Mouse (Mus musculus) E14TG2a.4 (cell line): ENCODE data around the gene Wwp2.

ENCODE experiments used
- CTCF ChIP-seq: conservative IDR thresholded peaks from 2 replicates; pipeline ENCODE4 v1.5.1; 2014; ENCODE audit warnings: low read length
- NANOG ChIP-seq: IDR thresholded peaks from 2 replicates; pipeline ENCODE4 v1.6.1; 2014; ENCODE audit warnings: borderline replicate concordance, low read length, mixed read lengths
- POU5F1 ChIP-seq: IDR thresholded peaks from 2 replicates; pipeline ENCODE4 v1.6.1; 2014; ENCODE audit warnings: low read length, borderline replicate concordance

DNA sequence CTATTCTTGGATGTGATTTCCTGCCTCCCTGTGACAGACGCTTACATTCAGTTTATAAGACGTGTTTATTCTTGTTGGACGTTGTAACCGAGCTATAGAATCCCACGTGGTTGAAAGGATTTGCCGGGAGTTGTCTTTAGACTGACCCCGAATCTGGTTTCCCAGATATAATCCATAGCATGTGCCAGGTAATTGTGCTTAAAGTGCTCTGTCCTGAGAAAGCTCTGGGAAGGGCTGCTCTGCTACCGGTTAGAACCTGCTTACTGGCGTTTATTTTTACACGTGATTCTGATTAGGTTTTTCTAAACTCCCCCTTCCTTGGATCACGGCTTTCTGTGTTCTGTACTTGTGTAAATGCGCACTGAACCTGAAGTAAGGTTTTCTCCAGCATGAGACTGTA, 38.5 kb upstream of the Wwp2 start:
- no peak for TF ChIP-seq CTCF
- TF ChIP-seq NANOG: no peak
- no peak for TF ChIP-seq POU5F1
